Mouse (Mus musculus) lung, postnatal 4 days (tissue): Measurements from ENCODE around the gene Vmn1r18.
"Not testable (repeated sequence)": the region's sequence is repeated elsewhere in the genome, so short reads cannot be mapped to it uniquely, and the experiment has no call there.

Source experiments
- DNase-seq, 2 experiments: peaks; one replicate each; pipeline ENCODE4 v3.0.0; 2021

Vmn1r18 gene

DNA sequence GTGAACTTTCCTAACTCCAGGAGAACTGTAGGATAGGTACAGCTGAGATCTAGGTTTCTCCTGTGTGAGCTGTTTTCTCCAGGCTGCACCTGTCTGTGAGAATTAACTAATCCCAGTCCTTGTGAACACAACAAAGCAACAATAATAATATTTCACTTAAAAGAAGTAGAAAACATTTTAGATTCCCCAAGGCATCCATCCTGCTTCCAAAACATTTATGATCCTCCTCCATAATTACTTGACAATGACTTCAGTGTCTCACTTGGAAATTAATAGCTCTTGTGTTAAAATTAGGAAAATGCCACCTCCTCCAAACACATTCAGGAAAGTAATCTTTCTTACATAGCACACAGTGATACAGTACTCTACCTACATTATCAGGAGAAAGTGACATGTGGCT lies at the start of gene Vmn1r18:
Gene Vmn1r18 (minus strand): TSS at position 101 of the 400 bp plus-strand sequence.
- no peak for DNase-seq

DNA sequence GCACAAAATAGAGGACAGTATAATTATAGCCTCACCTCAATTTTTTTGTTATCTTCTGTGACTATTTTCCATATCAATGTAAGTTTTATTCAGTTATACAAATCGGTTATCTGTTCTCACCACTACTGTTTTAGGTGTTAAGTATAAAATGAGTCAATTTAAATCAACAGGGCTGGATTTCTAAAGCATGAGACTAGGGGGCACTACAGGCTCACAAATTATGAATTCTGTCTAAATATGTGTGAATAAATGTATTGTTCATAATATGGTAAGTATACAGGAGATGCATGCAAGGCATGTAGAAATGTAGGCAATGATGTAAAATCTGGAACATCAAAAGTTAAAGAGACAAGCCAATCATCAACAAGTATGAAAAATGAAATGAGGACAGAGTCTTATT lies 35.6 kb upstream of the Vmn1r18 start:
- no peak for DNase-seq

DNA sequence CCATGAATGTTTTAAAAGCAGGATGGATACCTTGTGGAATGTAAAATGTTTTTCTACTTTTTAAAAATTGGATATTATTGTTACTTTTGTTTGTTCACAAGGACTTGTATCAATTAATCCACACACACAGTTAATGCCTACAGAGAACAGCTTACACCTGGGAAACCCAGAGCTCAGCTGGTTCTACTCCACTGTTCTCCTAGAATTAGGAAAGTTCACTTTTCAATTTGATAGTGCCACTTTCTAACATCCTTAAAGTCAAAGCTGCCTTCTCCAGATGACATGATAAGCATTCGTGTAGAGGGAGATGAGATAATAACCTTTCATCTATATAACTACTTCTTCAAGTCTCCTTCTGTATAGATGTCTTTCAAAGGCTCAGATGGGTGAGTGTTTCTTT lies 33.0 kb upstream of the Vmn1r18 start, which contains the start of gene Vmn1r20:
Gene Vmn1r20 (plus strand): TSS at position 301 of the 400 bp plus-strand sequence.
- no peak for DNase-seq

DNA sequence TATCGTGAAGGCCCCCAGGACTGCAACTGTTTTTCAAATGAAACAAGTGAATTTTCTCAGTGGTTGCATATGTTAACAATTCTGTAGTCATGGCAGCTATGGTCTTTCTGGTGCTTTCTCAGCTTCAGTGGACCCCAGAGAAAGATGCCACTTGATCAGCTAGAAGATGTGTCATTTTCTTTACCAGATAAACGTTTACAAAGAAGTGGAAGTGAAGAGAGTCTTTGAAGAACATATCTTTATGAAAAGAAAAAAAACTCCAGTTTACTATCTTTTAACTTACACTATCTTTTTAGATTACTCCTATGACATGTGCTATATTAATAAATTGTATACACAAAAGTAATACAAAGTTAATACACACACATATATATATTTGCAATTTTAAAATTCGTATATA lies 7.9 kb upstream of the Vmn1r18 start, which contains the start of gene Vmn1r19:
Gene Vmn1r19 (plus strand): TSS at position 301 of the 400 bp plus-strand sequence.
- not testable (repeated sequence) for DNase-seq

DNA sequence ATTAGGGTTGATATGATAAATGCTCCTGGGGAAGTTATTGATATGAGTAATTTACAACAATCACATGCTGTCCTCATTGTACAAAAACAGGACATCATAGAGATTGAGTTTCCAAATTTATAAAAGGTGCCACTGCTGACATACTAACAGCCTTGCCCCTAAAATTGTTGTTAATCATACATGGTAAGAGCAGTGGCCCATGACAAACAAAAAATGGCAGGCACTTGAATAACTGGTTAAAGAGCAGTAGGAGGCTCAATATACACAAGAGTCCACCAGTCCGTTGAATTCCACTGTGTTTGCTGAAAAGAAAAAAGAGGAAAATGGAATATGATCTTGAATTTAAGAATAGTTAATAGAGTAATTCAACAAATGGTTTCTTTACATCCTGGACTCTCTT lies 28.1 kb downstream of the Vmn1r18 start:
- no peak for DNase-seq

DNA sequence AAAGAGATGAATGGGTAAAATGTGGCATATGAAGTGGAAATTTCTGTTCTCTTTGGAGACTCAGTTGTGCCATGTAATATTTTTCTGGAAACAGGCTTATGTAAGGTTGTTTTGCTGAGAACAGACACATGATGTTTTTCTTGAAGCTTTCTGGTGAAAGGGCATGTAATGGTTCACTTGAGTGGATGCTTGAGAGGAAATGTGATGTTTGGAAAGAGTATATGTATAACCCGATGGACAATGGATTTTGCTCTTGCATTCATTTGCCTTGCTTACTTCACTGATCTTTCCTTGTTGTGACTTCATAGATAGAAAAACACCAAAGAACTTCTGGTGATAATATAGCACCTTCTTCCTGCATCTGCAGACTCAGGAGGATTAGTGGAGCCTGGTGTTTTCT lies 29.7 kb downstream of the Vmn1r18 start:
- not testable (repeated sequence) for DNase-seq

DNA sequence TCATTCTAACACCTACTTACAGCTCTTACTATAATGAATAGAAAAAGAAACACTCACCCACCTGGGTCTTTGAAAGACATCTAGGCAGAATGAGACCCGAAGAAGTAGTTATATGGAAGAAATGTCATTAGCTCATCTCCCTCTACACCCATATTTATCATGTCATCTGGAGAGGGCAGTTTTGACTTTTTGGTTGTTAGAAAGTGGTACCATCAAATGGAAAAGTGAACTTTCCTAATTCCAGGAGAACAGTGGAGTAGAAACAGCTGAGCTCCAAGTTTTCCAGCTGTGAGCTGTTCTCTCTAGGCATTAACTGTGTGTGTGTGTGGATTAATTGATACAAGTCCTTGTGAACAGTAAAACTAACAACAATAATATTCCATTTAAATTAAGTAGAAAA lies 32.0 kb downstream of the Vmn1r18 start, which contains the start of gene Vmn1r17:
Gene Vmn1r17 (minus strand): TSS at position 101 of the 400 bp plus-strand sequence.
- no peak for DNase-seq

DNA sequence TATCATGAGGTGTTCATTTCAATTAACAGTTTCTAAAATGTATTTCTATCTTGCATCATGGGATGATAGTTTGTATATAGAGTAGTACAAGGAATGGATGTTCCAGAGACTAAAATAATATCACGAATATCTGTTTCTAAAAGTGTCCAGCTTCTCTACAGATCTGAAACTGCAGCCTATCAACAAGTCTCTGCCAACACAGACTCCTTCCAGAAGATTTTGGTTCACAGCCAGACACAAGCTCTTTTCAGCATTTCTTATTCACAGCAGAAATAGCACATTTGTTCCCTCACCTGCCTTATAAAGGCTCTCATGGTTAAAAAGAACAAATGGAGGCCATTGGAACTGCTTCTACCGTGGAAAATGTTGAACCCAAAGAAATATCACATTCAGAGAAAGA lies 38.7 kb downstream of the Vmn1r18 start:
- DNase-seq, result no peak

DNA sequence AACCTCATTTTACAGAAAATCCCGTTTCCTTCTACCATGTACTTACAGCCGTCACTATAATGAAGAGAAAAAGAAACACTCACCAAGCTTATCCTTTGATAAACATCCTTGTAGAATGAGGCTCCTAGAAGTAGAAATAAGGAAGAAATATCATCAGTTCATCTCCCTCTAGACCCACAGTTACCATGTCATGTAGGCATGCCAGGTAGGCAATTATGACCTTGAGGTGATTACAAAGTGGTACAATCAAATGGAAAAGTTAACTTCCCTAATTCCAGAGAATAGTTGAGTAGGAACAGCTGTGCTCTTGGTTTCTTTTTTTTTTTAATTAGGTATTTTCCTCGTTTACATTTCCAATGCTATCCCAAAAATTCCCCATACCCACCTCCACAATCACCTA lies 66.2 kb downstream of the Vmn1r18 start, which contains the start of gene Vmn1r16:
Gene Vmn1r16 (minus strand): TSS at position 101 of the 400 bp plus-strand sequence.
- DNase-seq, result no peak
